ENCODE assay signal across 11 mouse cellular contexts in genomic region chr4:63319566-63319965, GRCm38 (mm10). TPM values are rescaled to one million over a fixed set of nuclear protein-coding genes. Genes with fewer than 3 reads are reported as not detected.
A peak's percentile ranks its signal among the peaks of the same experiment; 100 is the strongest.
DNase-seq lines count a peak whose midpoint lies in the region; ATAC-seq and TF ChIP-seq lines count a peak whose summit lies in the region.
"Not testable (repeated sequence)": the region's sequence is repeated elsewhere in the genome, so short reads cannot be mapped to it uniquely, and the experiment has no call there.
"Had no signal": no experiment of that assay in that cellular context is flagged by ENCODE, and none has a peak within 500 bp of the region (broad histone marks: within the 10 kb centered on the region; RNA-seq: fewer than 3 reads in every experiment).

No protein-coding gene starts in this region.

- H3K9ac ChIP-seq in MEL (ENCODE audit: control insufficient read depth, low read depth, low read length, poor library complexity, severe bottlenecking); forebrain, embryonic 13.5 days; neural tube, embryonic 14.5 days (replicated peaks; ENCODE audit: low read depth, low read length): not testable (repeated sequence)

- not testable (repeated sequence) for DNase-seq in MEL (ENCODE audit: low read depth, low spot score)
- peak; percentile 63 to 78 for DNase-seq in cerebellum, adult 18-20 months
- DNase-seq in heart, postnatal 36 days = peak; percentile 70 to 81
- DNase-seq in kidney, postnatal 36 days = peak; percentile 54 to 86
- DNase-seq in lung, adult 18-20 months = peak; percentile 28 to 40
- peak; percentile 44 to 70 for DNase-seq in thymus, postnatal 10 days (ENCODE audit: low spot score in 2 of 2)

- peak; percentile 11; the same call in 1 of the 2 replicates for TF ChIP-seq RAD21 in MEL (IDR thresholded peaks at IDR 0.05; ENCODE audit: low read depth, low read length)

- TF ChIP-seq EP300 in MEL (IDR thresholded peaks at IDR 0.05; ENCODE audit: low read depth in 1 of 2, low read length in 2 of 2) = not testable (repeated sequence)

- H3K4me3 ChIP-seq in MEL (ENCODE audit: control insufficient read depth in 1 of 2, insufficient read depth in 1 of 2, low read depth in 2 of 2, low read length in 2 of 2); forebrain, embryonic 13.5 days; neural tube, embryonic 14.5 days (ENCODE audit: low read depth, low read length): not testable (repeated sequence)

- not testable (repeated sequence) for H3K27ac ChIP-seq in MEL (ENCODE audit: control insufficient read depth, low read depth, low read length); forebrain, embryonic 13.5 days; neural tube, embryonic 14.5 days (ENCODE audit: low read depth, low read length)

- H3K4me2 ChIP-seq in forebrain, embryonic 13.5 days; neural tube, embryonic 14.5 days (ENCODE audit: low read depth, low read length): not testable (repeated sequence)

- not testable (repeated sequence) for H3K4me1 ChIP-seq in MEL (ENCODE audit: control insufficient read depth in 1 of 2, insufficient read depth in 2 of 2, low read length in 2 of 2); forebrain, embryonic 13.5 days; neural tube, embryonic 14.5 days (ENCODE audit: control insufficient read depth, insufficient read depth, low read length)

- H3K79me2 ChIP-seq in MEL (ENCODE audit: control insufficient read depth, insufficient read depth, low read length, poor library complexity) = not testable (repeated sequence)

- TF ChIP-seq CTCF in MEL (IDR thresholded peaks at IDR 0.05 in 2 of 3, conservative IDR thresholded peaks at IDR 0.05 in 1 of 3; ENCODE audit: control insufficient read depth in 1 of 3, insufficient read depth in 1 of 3, low read depth in 2 of 3, low read length in 3 of 3, poor library complexity in 1 of 3, severe bottlenecking in 1 of 3) = peak in 2 of 3 experiments; percentile 24 to 38; a peak in 4 of 6 replicates

- not testable (repeated sequence) for TF ChIP-seq POLR2A in MEL (IDR thresholded peaks at IDR 0.05; ENCODE audit: control insufficient read depth in 1 of 2, insufficient read depth in 1 of 2, low read depth in 1 of 2, low read length in 2 of 2, poor library complexity in 1 of 2)

- not testable (repeated sequence) for H3K36me3 ChIP-seq in MEL (ENCODE audit: control insufficient read depth in 1 of 2, insufficient read depth in 2 of 2, low read length in 2 of 2); forebrain, embryonic 13.5 days (ENCODE audit: poor library complexity, severe bottlenecking); neural tube, embryonic 14.5 days (ENCODE audit: control insufficient read depth, insufficient read depth, low read length)

- 35% methylated on average over 3 of the region's 3 CpGs for WGBS in forebrain, embryonic 13.5 days
- 30% methylated on average over 3 of the region's 3 CpGs for WGBS in neural tube, embryonic 14.5 days

- H3K9me3 ChIP-seq in MEL (replicated peaks; ENCODE audit: insufficient read depth, low read length); forebrain, embryonic 13.5 days (replicated peaks); neural tube, embryonic 14.5 days (ENCODE audit: control insufficient read depth, low read length): not testable (repeated sequence)

- ATAC-seq in forebrain, embryonic 13.5 days = 0 out of 2 replicates have a peak, but pooled peaks have one; percentile 33
- peak; percentile 22; the same call in 1 of the 2 replicates for ATAC-seq in neural tube, embryonic 14.5 days (ENCODE audit: low read depth)

- not testable (repeated sequence) for H3K27me3 ChIP-seq in MEL (ENCODE audit: control insufficient read depth in 1 of 2, insufficient read depth in 2 of 2, low read length in 2 of 2); forebrain, embryonic 13.5 days; neural tube, embryonic 14.5 days (ENCODE audit: control insufficient read depth, insufficient read depth, low read length)

- intact Hi-C loops in heart, postnatal 36 days (cut with DNase I) = loop anchor here (1.0 to 2.0 kb wide), 3 partner anchors 104 to 161 kb away; no protein-coding TSS in a partner anchor

TF ChIP-seq in MEL, 35 proteins besides CTCF, POLR2A, EP300 and RAD21:
- TF ChIP-seq SMC3 (IDR thresholded peaks at IDR 0.05; ENCODE audit: low read depth, low read length) = peak; percentile 19; the same call in 1 of the 2 replicates

RNA-seq across cellular contexts. Expression of gene Orm1, which starts 24.8 kb away (rescaled TPM):
- not detected in 2 replicates for total RNA-seq in MEL (2012; rRNA removed)
- polyA plus RNA-seq in MEL (2012; ENCODE audit: insufficient read depth in 1 of 2, insufficient read length in 2 of 2, low read depth in 1 of 2, low replicate concordance in 2 of 2, missing spikeins in 1 of 2) = not detected
- polyA plus RNA-seq in forebrain, embryonic 13.5 days (2015; fragmentation: Nextera tagmentation; extraction: Ambion mirVana) = not detected in 2 replicates
- 1 to 10 TPM in 1 of 2 experiments, not detected in 1; 1.5 TPM for total RNA-seq in heart, postnatal 36 days (2021)
- not detected in 2 replicates for polyA plus RNA-seq in neural tube, embryonic 14.5 days (2014; fragmentation: Nextera tagmentation; extraction: Ambion mirVana)
- polyA plus RNA-seq: forebrain, embryonic 12.5 days; hindbrain, embryonic 16.5 days had no signal

RNA-seq across cellular contexts. Expression of gene Orm3, which starts 36.4 kb away (rescaled TPM):
- not detected in 2 replicates for total RNA-seq in MEL (2012; rRNA removed)
- not detected for polyA plus RNA-seq in MEL (2012; ENCODE audit: insufficient read depth in 1 of 2, insufficient read length in 2 of 2, low read depth in 1 of 2, low replicate concordance in 2 of 2, missing spikeins in 1 of 2)
- not detected in 2 replicates for polyA plus RNA-seq in forebrain, embryonic 13.5 days (2015; fragmentation: Nextera tagmentation; extraction: Ambion mirVana)
- 1 to 10 TPM; 2.0 to 2.1 TPM for total RNA-seq in heart, postnatal 36 days (2021)
- not detected in 2 replicates for polyA plus RNA-seq in neural tube, embryonic 14.5 days (2014; fragmentation: Nextera tagmentation; extraction: Ambion mirVana)
- polyA plus RNA-seq: forebrain, embryonic 12.5 days; hindbrain, embryonic 16.5 days; liver, embryonic 15.5 days had no signal

RNA-seq across cellular contexts. Expression of gene Orm2, which starts 42.7 kb away (rescaled TPM):
- total RNA-seq in MEL (2012; rRNA removed) = not detected in 2 replicates
- not detected for polyA plus RNA-seq in MEL (2012; ENCODE audit: insufficient read depth in 1 of 2, insufficient read length in 2 of 2, low read depth in 1 of 2, low replicate concordance in 2 of 2, missing spikeins in 1 of 2)
- polyA plus RNA-seq in forebrain, embryonic 13.5 days (2015; fragmentation: Nextera tagmentation; extraction: Ambion mirVana) = not detected in 2 replicates
- total RNA-seq in heart, postnatal 36 days (2021) = not detected
- not detected in 2 replicates for polyA plus RNA-seq in neural tube, embryonic 14.5 days (2014; fragmentation: Nextera tagmentation; extraction: Ambion mirVana)
- polyA plus RNA-seq: forebrain, embryonic 12.5 days; hindbrain, embryonic 16.5 days; liver, embryonic 15.5 days had no signal
